Mouse (Mus musculus): ENCODE data around the gene Txndc5.

DNA sequence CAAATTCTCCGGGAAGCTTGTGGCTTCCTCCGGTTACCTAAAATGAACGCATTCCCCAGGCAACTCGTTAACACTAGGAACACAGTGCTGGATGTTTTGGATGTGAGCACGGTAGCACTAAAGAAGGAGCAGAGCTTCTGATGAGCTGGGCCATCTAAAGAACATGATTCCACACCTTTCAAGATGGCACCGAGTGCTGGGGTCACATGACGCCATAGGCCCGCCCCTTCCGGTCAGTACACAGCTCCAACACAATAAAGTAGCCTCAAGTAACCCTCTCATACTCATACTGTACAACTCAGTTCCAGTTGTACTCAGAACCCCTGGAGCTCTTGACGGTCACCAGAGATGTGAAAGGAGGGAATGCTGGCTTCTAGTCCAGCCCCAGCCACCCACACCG lies 12.0 kb downstream of the Txndc5 start:
- TF ChIP-seq TAL1 (IDR thresholded peaks at IDR 0.05; ENCODE audit: low read length), result no peak
- TF ChIP-seq GATA1 (IDR thresholded peaks at IDR 0.05; ENCODE audit: low read length), result no peak
